Mouse (Mus musculus) erythroblast, embryonic 14.5 days (primary cell): ENCODE measurements around the gene Mamdc2.

ENCODE experiments used
- GATA1 ChIP-seq: IDR thresholded peaks from 2 replicates; pipeline ENCODE4 v1.6.1; 2012; ENCODE audit warnings: low read length, inconsistent platforms, mixed read lengths
- TAL1 ChIP-seq: IDR thresholded peaks from 3 replicates; pipeline ENCODE4 v1.6.1; 2012; ENCODE audit warnings: low read length, inconsistent platforms, mixed read lengths

GRCm38 (mm10) chr19:23382396-23382795 lies 65.8 kb downstream of the Mamdc2 start:
- TF ChIP-seq GATA1: no peak
- TF ChIP-seq TAL1: no peak
